ENCODE assay signal across 8 mouse cellular contexts in the genomic region with DNA sequence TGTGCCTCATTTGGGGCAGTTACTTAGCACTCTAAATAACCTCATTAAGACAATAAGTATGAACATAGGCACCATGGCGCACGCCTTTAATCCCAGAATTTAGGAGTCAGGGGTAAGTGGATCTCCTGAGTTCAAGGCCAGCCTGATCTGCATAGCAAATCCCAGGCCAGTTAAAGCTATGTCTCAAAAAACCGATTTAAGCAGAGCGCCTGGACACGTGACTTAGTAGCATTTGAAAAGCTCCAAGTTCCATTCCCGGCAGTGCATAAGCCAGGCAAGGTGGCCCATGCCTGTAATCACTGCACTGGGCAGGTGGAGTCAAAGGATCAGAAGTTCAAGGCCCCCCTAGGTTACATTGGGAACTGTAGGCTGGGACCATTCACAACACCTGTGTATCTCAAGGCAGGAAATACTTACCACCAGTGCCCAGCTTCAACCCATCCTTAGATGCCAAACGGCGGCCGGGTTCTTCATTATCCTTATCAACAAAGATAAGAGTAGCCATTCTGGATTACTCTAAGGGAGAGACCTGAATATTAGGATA. TPM values are rescaled to one million over a fixed set of nuclear protein-coding genes. Genes with fewer than 3 reads are reported as not detected.
DNase-seq lines count a peak whose midpoint lies in the region; ATAC-seq and TF ChIP-seq lines count a peak whose summit lies in the region.

No protein-coding gene starts in this region.

- TF ChIP-seq CTCF in lung, embryonic 14.5 days (IDR thresholded peaks at IDR 0.05; ENCODE audit: low read depth): no peak

- no peaks in the 10 kb centered on the region for H3K9me3 ChIP-seq in lung, embryonic 14.5 days (ENCODE audit: low read depth, low read length)
- no peaks in the 10 kb centered on the region for H3K9me3 ChIP-seq in forebrain, embryonic 11.5 days (ENCODE audit: control insufficient read depth, low read length)
- H3K9me3 ChIP-seq in limb, embryonic 11.5 days (ENCODE audit: control insufficient read depth, low read length): no peaks in the 10 kb centered on the region
- H3K9me3 ChIP-seq in neural tube, embryonic 15.5 days (replicated peaks): no peaks in the 10 kb centered on the region

- no peak overlapping the region for H3K27ac ChIP-seq in lung, embryonic 14.5 days (ENCODE audit: low read depth)
- no peak overlapping the region for H3K27ac ChIP-seq in forebrain, embryonic 11.5 days (ENCODE audit: low read depth, low read length)
- H3K27ac ChIP-seq in limb, embryonic 11.5 days (replicated peaks; ENCODE audit: low read depth, low read length): no peak overlapping the region
- no peak overlapping the region for H3K27ac ChIP-seq in neural tube, embryonic 15.5 days (replicated peaks)

- peak overlapping the region; percentile 60 for H3K4me3 ChIP-seq in lung, embryonic 14.5 days (ENCODE audit: low read depth, low read length)
- H3K4me3 ChIP-seq in forebrain, embryonic 11.5 days (ENCODE audit: low read depth, low read length): peak overlapping the region; percentile 52; the same call in 1 of the 2 replicates
- peak overlapping the region; percentile 44; the same call in 1 of the 2 replicates for H3K4me3 ChIP-seq in limb, embryonic 11.5 days (ENCODE audit: low read depth, low read length)
- peak overlapping the region; percentile 63 for H3K4me3 ChIP-seq in neural tube, embryonic 15.5 days (replicated peaks)

- peaks cover 6% of the 10 kb centered on the region; the same call in 1 of the 2 replicates for H3K4me1 ChIP-seq in lung, embryonic 14.5 days (ENCODE audit: insufficient read depth)
- H3K4me1 ChIP-seq in forebrain, embryonic 11.5 days (replicated peaks; ENCODE audit: control insufficient read depth, insufficient read depth, low read length): peaks cover 4% of the 10 kb centered on the region; the same call in 1 of the 2 replicates
- 0 out of 2 replicates have a peak, but pooled peaks cover 2% of the 10 kb centered on the region for H3K4me1 ChIP-seq in limb, embryonic 11.5 days (ENCODE audit: control insufficient read depth, insufficient read depth, low read length)
- H3K4me1 ChIP-seq in neural tube, embryonic 15.5 days: peaks cover 11% of the 10 kb centered on the region

- H3K36me3 ChIP-seq in lung, embryonic 14.5 days (ENCODE audit: insufficient read depth): peaks cover 4% of the 10 kb centered on the region; the same call in 1 of the 2 replicates
- no peaks in the 10 kb centered on the region for H3K36me3 ChIP-seq in forebrain, embryonic 11.5 days (ENCODE audit: control insufficient read depth, insufficient read depth, low read length)
- no peaks in the 10 kb centered on the region; the same call in 1 of the 2 replicates for H3K36me3 ChIP-seq in limb, embryonic 11.5 days (ENCODE audit: control insufficient read depth, insufficient read depth, low read length)
- no peaks in the 10 kb centered on the region for H3K36me3 ChIP-seq in neural tube, embryonic 15.5 days

- no peak for DNase-seq in lung, embryonic 14.5 days
- no peak for DNase-seq in lung, postnatal 4 days
- DNase-seq in forebrain, embryonic 11.5 days (ENCODE audit: low spot score): no peak
- DNase-seq in limb, embryonic 11.5 days (ENCODE audit: low spot score): no peak
- no peak for DNase-seq in cerebellum, postnatal 14 days
- no peak for DNase-seq in left cerebral cortex, adult 11 months (ENCODE audit: low spot score)
- no peak for DNase-seq in right cerebral cortex, adult 2 months (ENCODE audit: low spot score in 2 of 2)

- peak; percentile 6; the same call in 1 of the 2 replicates for ATAC-seq in lung, embryonic 14.5 days (ENCODE audit: insufficient read depth)
- peak; percentile 31; the same call in 1 of the 2 replicates for ATAC-seq in forebrain, embryonic 11.5 days (replicated peaks; ENCODE audit: low FRiP score)
- ATAC-seq in limb, embryonic 11.5 days (ENCODE audit: insufficient number of reproducible peaks, low FRiP score, low TSS enrichment, low read depth): peak; percentile 28; the same call in 1 of the 2 replicates
- ATAC-seq in neural tube, embryonic 15.5 days (ENCODE audit: low FRiP score): peak; percentile 54; the same call in 1 of the 2 replicates

- peak overlapping the region; percentile 63 for H3K4me2 ChIP-seq in lung, embryonic 14.5 days
- no peak overlapping the region for H3K4me2 ChIP-seq in forebrain, embryonic 11.5 days (ENCODE audit: low read depth, low read length, severe bottlenecking)
- H3K4me2 ChIP-seq in limb, embryonic 11.5 days (ENCODE audit: low read depth, severe bottlenecking): peak overlapping the region; percentile 44; the same call in 1 of the 2 replicates
- peak overlapping the region; percentile 74 for H3K4me2 ChIP-seq in neural tube, embryonic 15.5 days

- H3K27me3 ChIP-seq in lung, embryonic 14.5 days (ENCODE audit: insufficient read depth, low read length): no peaks in the 10 kb centered on the region
- H3K27me3 ChIP-seq in forebrain, embryonic 11.5 days (ENCODE audit: control insufficient read depth, insufficient read depth, low read length): no peaks in the 10 kb centered on the region
- no peaks in the 10 kb centered on the region for H3K27me3 ChIP-seq in limb, embryonic 11.5 days (ENCODE audit: control insufficient read depth, insufficient read depth, low read length)
- no peaks in the 10 kb centered on the region for H3K27me3 ChIP-seq in neural tube, embryonic 15.5 days (replicated peaks)

- H3K9ac ChIP-seq in lung, embryonic 14.5 days: peak overlapping the region; percentile 73
- no peak overlapping the region for H3K9ac ChIP-seq in forebrain, embryonic 11.5 days (ENCODE audit: low read length)
- no peak overlapping the region for H3K9ac ChIP-seq in limb, embryonic 11.5 days (ENCODE audit: low read length)
- H3K9ac ChIP-seq in neural tube, embryonic 15.5 days (replicated peaks): no peak overlapping the region

- 80% methylated on average over 9 of the region's 9 CpGs for WGBS in lung, embryonic 14.5 days
- WGBS in forebrain, embryonic 11.5 days: 95% methylated on average over 9 of the region's 9 CpGs
- WGBS in limb, embryonic 11.5 days: 91% methylated on average over 9 of the region's 9 CpGs
- WGBS in neural tube, embryonic 15.5 days: 93% methylated on average over 9 of the region's 9 CpGs

RNA-seq across cellular contexts. Expression of a gene that starts 0.8 kb away (rescaled TPM):
- 82.5 and 87.6 TPM in 2 replicates for polyA plus RNA-seq in lung, embryonic 14.5 days (2014; fragmentation: Nextera tagmentation; extraction: Ambion mirVana)
- 59.8 and 68.2 TPM in 2 replicates for polyA plus RNA-seq in forebrain, embryonic 11.5 days (2014; fragmentation: Nextera tagmentation; extraction: Ambion mirVana)
- polyA plus RNA-seq in limb, embryonic 11.5 days (2014; fragmentation: Nextera tagmentation; extraction: Ambion mirVana): 94.3 and 100 TPM in 2 replicates
- 44.3 and 52.7 TPM in 2 replicates for polyA plus RNA-seq in neural tube, embryonic 15.5 days (2015; fragmentation: Nextera tagmentation; extraction: Ambion mirVana)

RNA-seq across cellular contexts. Expression of a gene that starts 8.3 kb away (rescaled TPM):
- polyA plus RNA-seq in lung, embryonic 14.5 days (2014; fragmentation: Nextera tagmentation; extraction: Ambion mirVana): 47.9 and 50.1 TPM in 2 replicates
- 50.1 and 60.8 TPM in 2 replicates for polyA plus RNA-seq in forebrain, embryonic 11.5 days (2014; fragmentation: Nextera tagmentation; extraction: Ambion mirVana)
- 56.8 and 57.4 TPM in 2 replicates for polyA plus RNA-seq in limb, embryonic 11.5 days (2014; fragmentation: Nextera tagmentation; extraction: Ambion mirVana)
- 56.5 and 58.9 TPM in 2 replicates for polyA plus RNA-seq in neural tube, embryonic 15.5 days (2015; fragmentation: Nextera tagmentation; extraction: Ambion mirVana)

RNA-seq across cellular contexts. Expression of a gene that starts 48.8 kb away (rescaled TPM):
- polyA plus RNA-seq in lung, embryonic 14.5 days (2014; fragmentation: Nextera tagmentation; extraction: Ambion mirVana): 2.1 and 2.2 TPM in 2 replicates
- polyA plus RNA-seq in forebrain, embryonic 11.5 days (2014; fragmentation: Nextera tagmentation; extraction: Ambion mirVana): 1.1 and 1.6 TPM in 2 replicates
- polyA plus RNA-seq in limb, embryonic 11.5 days (2014; fragmentation: Nextera tagmentation; extraction: Ambion mirVana): 0.38 and 0.93 TPM in 2 replicates
- 11.5 and 12.6 TPM in 2 replicates for polyA plus RNA-seq in neural tube, embryonic 15.5 days (2015; fragmentation: Nextera tagmentation; extraction: Ambion mirVana)
